Mouse (Mus musculus): ENCODE data around the gene Txndc12.

DNA sequence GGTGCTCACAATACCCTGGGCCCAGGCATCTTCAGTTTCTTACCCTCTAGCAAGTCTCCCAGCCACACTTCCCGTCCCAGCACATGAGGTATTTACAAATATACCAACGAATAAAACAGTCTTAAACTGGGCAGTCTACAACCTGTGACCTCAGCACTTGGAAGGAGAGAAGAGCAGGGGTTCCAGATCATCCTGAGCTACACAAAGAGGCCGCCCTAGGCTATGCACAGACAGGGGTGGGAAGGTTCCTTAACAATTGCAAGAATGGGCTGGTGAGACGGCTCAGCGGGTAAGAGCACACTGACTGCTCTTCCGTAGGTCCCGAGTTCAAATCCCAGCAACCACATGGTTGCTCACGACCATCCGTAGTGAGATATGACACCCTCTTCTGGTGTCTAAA is 68.9 kb downstream of the Txndc12 start:
- TF ChIP-seq CTCF (IDR thresholded peaks at IDR 0.05; ENCODE audit: insufficient read depth, low read length) (no peak), POLR2A (IDR thresholded peaks at IDR 0.05; ENCODE audit: borderline replicate concordance, extremely low read depth, low read depth, low read length) (no peak)

All from lung, adult 2 months (tissue).